In genomic region chr7:19243858-19244257, GRCm38 (mm10) we compare ENCODE assay signal across 16 mouse cellular contexts. TPM values are rescaled to one million over a fixed set of nuclear protein-coding genes. Genes with fewer than 3 reads are reported as not detected.
DNase-seq lines count a peak whose midpoint lies in the region; ATAC-seq and TF ChIP-seq lines count a peak whose summit lies in the region.
"Had no signal": no experiment of that assay in that cellular context is flagged by ENCODE, and none has a peak within 500 bp of the region (broad histone marks: within the 10 kb centered on the region; RNA-seq: fewer than 3 reads in every experiment).

No protein-coding gene starts in this region.

- H3K4me1 ChIP-seq in cerebellum, adult 2 months (ENCODE audit: control insufficient read depth, insufficient read depth, low read length): peaks cover 27% of the 10 kb centered on the region
- peaks cover 26% of the 10 kb centered on the region for H3K4me1 ChIP-seq in heart, embryonic 13.5 days
- H3K4me1 ChIP-seq in midbrain, embryonic 12.5 days: no peaks in the 10 kb centered on the region
- no peaks in the 10 kb centered on the region for H3K4me1 ChIP-seq in midbrain, embryonic 11.5 days (ENCODE audit: control insufficient read depth, insufficient read depth, low read length)

- H3K9me3 ChIP-seq in heart, embryonic 13.5 days: no peaks in the 10 kb centered on the region
- H3K9me3 ChIP-seq in midbrain, embryonic 12.5 days: no peaks in the 10 kb centered on the region
- H3K9me3 ChIP-seq in midbrain, embryonic 11.5 days (ENCODE audit: control insufficient read depth, low read length): no peaks in the 10 kb centered on the region
- H3K9me3 ChIP-seq: midbrain, embryonic 10.5 days had no signal

- H3K27ac ChIP-seq in cerebellum, adult 2 months (ENCODE audit: insufficient read depth, low read length): peak overlapping the region; percentile 44; the same call in 1 of the 2 replicates
- H3K27ac ChIP-seq in heart, embryonic 13.5 days (replicated peaks): no peak overlapping the region
- H3K27ac ChIP-seq in midbrain, embryonic 12.5 days (replicated peaks): no peak overlapping the region
- H3K27ac ChIP-seq in midbrain, embryonic 11.5 days (ENCODE audit: low read depth, low read length): no peak overlapping the region
- H3K27ac ChIP-seq: midbrain, embryonic 10.5 days had no signal

- H3K36me3 ChIP-seq in heart, embryonic 13.5 days: peaks cover 41% of the 10 kb centered on the region
- peaks cover 29% of the 10 kb centered on the region for H3K36me3 ChIP-seq in midbrain, embryonic 12.5 days
- peaks cover 6% of the 10 kb centered on the region; the same call in 1 of the 2 replicates for H3K36me3 ChIP-seq in midbrain, embryonic 11.5 days (ENCODE audit: control insufficient read depth, insufficient read depth, low read length)

- DNase-seq in cerebellum, adult 2 months: peak in 1 of 2 experiments; percentile 54
- no peak for DNase-seq in cerebellum, adult 11 months
- DNase-seq in heart, postnatal 10 days: no peak
- no peak for DNase-seq in midbrain, embryonic 11.5 days (ENCODE audit: low spot score, missing footprints)
- DNase-seq in brain, embryonic 14.5 days (ENCODE audit: low read depth): peak; percentile 37
- no peak for DNase-seq in kidney, postnatal 4 days
- DNase-seq: adrenal gland, postnatal 25 days; forebrain, postnatal 0 days; gastrocnemius, postnatal 14 days; kidney, adult 9 months; thymus, postnatal 4 days had no signal

- WGBS in cerebellum, adult 2 months: 3% methylated on average over 5 of the region's 5 CpGs
- 63% methylated on average over 5 of the region's 5 CpGs for WGBS in heart, embryonic 13.5 days
- 92% methylated on average over 5 of the region's 5 CpGs for WGBS in midbrain, embryonic 12.5 days
- 88% methylated on average over 5 of the region's 5 CpGs for WGBS in midbrain, embryonic 11.5 days

- H3K27me3 ChIP-seq in cerebellum, adult 2 months (ENCODE audit: control insufficient read depth, insufficient read depth, low read length): no peaks in the 10 kb centered on the region
- H3K27me3 ChIP-seq in heart, embryonic 13.5 days (replicated peaks): no peaks in the 10 kb centered on the region
- H3K27me3 ChIP-seq in midbrain, embryonic 12.5 days: no peaks in the 10 kb centered on the region
- no peaks in the 10 kb centered on the region for H3K27me3 ChIP-seq in midbrain, embryonic 11.5 days (ENCODE audit: control insufficient read depth, insufficient read depth, low read length)

- H3K9ac ChIP-seq in heart, embryonic 13.5 days: 0 out of 2 replicates have a peak overlapping the region, but pooled peaks have one; percentile 37
- H3K9ac ChIP-seq in midbrain, embryonic 12.5 days (replicated peaks): 0 out of 2 replicates have a peak overlapping the region, but pooled peaks have one; percentile 39
- H3K9ac ChIP-seq in midbrain, embryonic 11.5 days (ENCODE audit: low read length): no peak overlapping the region
- H3K9ac ChIP-seq: forebrain, postnatal 0 days had no signal

- intact Hi-C loops in heart, postnatal 10 days (cut with DNase I): no loop called here

- no peak for TF ChIP-seq CTCF in cerebellum, adult 2 months (IDR thresholded peaks at IDR 0.05; ENCODE audit: borderline replicate concordance, insufficient read depth, low read depth, low read length)
- no peak for TF ChIP-seq CTCF in brain, embryonic 14.5 days (IDR thresholded peaks at IDR 0.05; ENCODE audit: borderline replicate concordance, extremely low read depth, insufficient read depth, insufficient read length)

- H3K4me2 ChIP-seq in heart, embryonic 13.5 days: no peak overlapping the region
- H3K4me2 ChIP-seq in midbrain, embryonic 12.5 days (replicated peaks): no peak overlapping the region
- no peak overlapping the region for H3K4me2 ChIP-seq in midbrain, embryonic 11.5 days

- H3K4me3 ChIP-seq in cerebellum, adult 2 months (replicated peaks; ENCODE audit: insufficient read depth, low read depth, low read length): no peak overlapping the region
- no peak overlapping the region for H3K4me3 ChIP-seq in heart, embryonic 13.5 days
- no peak overlapping the region for H3K4me3 ChIP-seq in midbrain, embryonic 12.5 days
- no peak overlapping the region for H3K4me3 ChIP-seq in midbrain, embryonic 11.5 days (ENCODE audit: low read depth, low read length)
- H3K4me3 ChIP-seq: midbrain, embryonic 10.5 days had no signal

- TF ChIP-seq POLR2A in cerebellum, adult 2 months (IDR thresholded peaks at IDR 0.05; ENCODE audit: borderline replicate concordance, insufficient read depth, low read length): no peak
- no peak for TF ChIP-seq POLR2A in brain, embryonic 14.5 days (IDR thresholded peaks at IDR 0.05; ENCODE audit: borderline replicate concordance, extremely low read depth, insufficient read depth, insufficient read length, poor library complexity, severe bottlenecking)

- no peak for ATAC-seq in heart, embryonic 13.5 days (ENCODE audit: extremely low read depth, insufficient number of reproducible peaks, low FRiP score, low TSS enrichment)
- no peak for ATAC-seq in midbrain, embryonic 12.5 days (ENCODE audit: low FRiP score, low read depth)
- ATAC-seq in midbrain, embryonic 11.5 days (ENCODE audit: low FRiP score): no peak
- ATAC-seq: forebrain, postnatal 0 days; inflammation-experienced regulatory T-cells, adult 6 months had no signal

RNA-seq across cellular contexts. Expression of gene Opa3, which starts 15.7 kb away (rescaled TPM):
- polyA plus RNA-seq in cerebellum, adult 2 months (2012; rRNA removed): 39.1 and 40.1 TPM in 2 replicates
- 35.2 and 38.4 TPM in 2 replicates for polyA plus RNA-seq in heart, embryonic 13.5 days (2015; fragmentation: Nextera tagmentation; extraction: Ambion mirVana)
- total RNA-seq in heart, postnatal 10 days (2021): 10 to 100 TPM; 53.4 to 57.7 TPM
- polyA plus RNA-seq in midbrain, embryonic 12.5 days (2016; fragmentation: Nextera tagmentation; extraction: Ambion mirVana): 41.8 and 43.7 TPM in 2 replicates
- polyA plus RNA-seq in midbrain, embryonic 11.5 days (2014; fragmentation: Nextera tagmentation; extraction: Ambion mirVana): 42.4 and 44.0 TPM in 2 replicates
- 31.1 and 33.3 TPM in 2 replicates for polyA plus RNA-seq in brain, embryonic 14.5 days (2012; rRNA removed)

RNA-seq across cellular contexts. Expression of gene Vasp, which starts 27.8 kb away (rescaled TPM):
- 30.8 and 32.9 TPM in 2 replicates for polyA plus RNA-seq in cerebellum, adult 2 months (2012; rRNA removed)
- 81.2 and 81.7 TPM in 2 replicates for polyA plus RNA-seq in heart, embryonic 13.5 days (2015; fragmentation: Nextera tagmentation; extraction: Ambion mirVana)
- total RNA-seq in heart, postnatal 10 days (2021): 10 to 100 TPM; 84.0 to 98.6 TPM
- 44.9 and 47.1 TPM in 2 replicates for polyA plus RNA-seq in midbrain, embryonic 12.5 days (2016; fragmentation: Nextera tagmentation; extraction: Ambion mirVana)
- polyA plus RNA-seq in midbrain, embryonic 11.5 days (2014; fragmentation: Nextera tagmentation; extraction: Ambion mirVana): 46.0 and 46.9 TPM in 2 replicates
- polyA plus RNA-seq in brain, embryonic 14.5 days (2012; rRNA removed): 66.4 and 89.0 TPM in 2 replicates

RNA-seq across cellular contexts. Expression of gene Gpr4, which starts 31.5 kb away (rescaled TPM):
- 4.3 and 5.1 TPM in 2 replicates for polyA plus RNA-seq in cerebellum, adult 2 months (2012; rRNA removed)
- 1.7 and 1.8 TPM in 2 replicates for polyA plus RNA-seq in heart, embryonic 13.5 days (2015; fragmentation: Nextera tagmentation; extraction: Ambion mirVana)
- total RNA-seq in heart, postnatal 10 days (2021): 10 to 100 TPM; 11.4 to 11.8 TPM
- polyA plus RNA-seq in midbrain, embryonic 12.5 days (2016; fragmentation: Nextera tagmentation; extraction: Ambion mirVana): 1.6 and 2.0 TPM in 2 replicates
- polyA plus RNA-seq in midbrain, embryonic 11.5 days (2014; fragmentation: Nextera tagmentation; extraction: Ambion mirVana): 1.5 and 1.7 TPM in 2 replicates
- polyA plus RNA-seq in brain, embryonic 14.5 days (2012; rRNA removed): 4.7 and 5.3 TPM in 2 replicates

RNA-seq across cellular contexts. Expression of gene Ppm1n, which starts 36.0 kb away (rescaled TPM):
- polyA plus RNA-seq in cerebellum, adult 2 months (2012; rRNA removed): 1.1 and 2.0 TPM in 2 replicates
- polyA plus RNA-seq in heart, embryonic 13.5 days (2015; fragmentation: Nextera tagmentation; extraction: Ambion mirVana): not detected in 2 replicates
- under 1 TPM in 1 of 2 experiments, not detected in 1; 0.67 TPM for total RNA-seq in heart, postnatal 10 days (2021)
- polyA plus RNA-seq in midbrain, embryonic 12.5 days (2016; fragmentation: Nextera tagmentation; extraction: Ambion mirVana): 0.20 and 0.32 TPM in 2 replicates
- polyA plus RNA-seq in midbrain, embryonic 11.5 days (2014; fragmentation: Nextera tagmentation; extraction: Ambion mirVana): 0.18 and 0.50 TPM in 2 replicates
- 1.1 and 1.3 TPM in 2 replicates for polyA plus RNA-seq in brain, embryonic 14.5 days (2012; rRNA removed)
- total RNA-seq: adrenal gland, postnatal 25 days; gastrocnemius, postnatal 14 days; heart, postnatal 25 days had no signal

RNA-seq across cellular contexts. Expression of gene Rtn2, which starts 38.6 kb away (rescaled TPM):
- polyA plus RNA-seq in cerebellum, adult 2 months (2012; rRNA removed): 96.9 and 101 TPM in 2 replicates
- polyA plus RNA-seq in heart, embryonic 13.5 days (2015; fragmentation: Nextera tagmentation; extraction: Ambion mirVana): 26.1 and 29.3 TPM in 2 replicates
- 10 to 100 TPM; 67.9 to 82.8 TPM for total RNA-seq in heart, postnatal 10 days (2021)
- polyA plus RNA-seq in midbrain, embryonic 12.5 days (2016; fragmentation: Nextera tagmentation; extraction: Ambion mirVana): 74.6 and 79.7 TPM in 2 replicates
- polyA plus RNA-seq in midbrain, embryonic 11.5 days (2014; fragmentation: Nextera tagmentation; extraction: Ambion mirVana): 48.5 and 53.2 TPM in 2 replicates
- 159 and 189 TPM in 2 replicates for polyA plus RNA-seq in brain, embryonic 14.5 days (2012; rRNA removed)
- polyA plus RNA-seq: inflammation-experienced regulatory T-cells, adult 6 months had no signal
